Mouse (Mus musculus) midbrain, embryonic 16.5 days (tissue): Measurements from ENCODE around the gene Kcng4. TPM values are rescaled to one million over a fixed set of nuclear protein-coding genes. Genes with fewer than 3 reads are reported as not detected.

Experiments used
- ATAC-seq: fragments of 200-750 bp; cut with Nextera tagmentation; 2 replicates; pipeline ENCODE4 v1.8.0; 2017; ENCODE audit warnings: moderate TSS enrichment
- H3K27ac ChIP-seq: fragments of 300-500 bp; sonication (generic); 2 replicates; pipeline ENCODE4 v1.5.1; 2014; ENCODE audit warnings: mild to moderate bottlenecking, low read length, mixed read lengths
- H3K27me3 ChIP-seq: fragments of 300-500 bp; sonication (generic); 2 replicates; pipeline ENCODE4 v1.6.1; 2014; ENCODE audit warnings: low read depth, low read length, mixed read lengths; ENCODE audit not compliant: control insufficient read depth, insufficient read depth
- H3K36me3 ChIP-seq: fragments of 300-500 bp; sonication (generic); 2 replicates; pipeline ENCODE4 v1.6.1; 2014; ENCODE audit warnings: mild to moderate bottlenecking, low read length, moderate library complexity, mixed read lengths; ENCODE audit not compliant: control insufficient read depth, insufficient read depth
- H3K4me1 ChIP-seq: fragments of 300-500 bp; sonication (generic); 2 replicates; pipeline ENCODE4 v1.6.1; 2014; ENCODE audit warnings: mild to moderate bottlenecking, low read length, mixed read lengths; ENCODE audit not compliant: control insufficient read depth, insufficient read depth
- H3K4me2 ChIP-seq: fragments of 300-500 bp; sonication (generic); 2 replicates; pipeline ENCODE4 v1.6.1; 2014; ENCODE audit warnings: mild to moderate bottlenecking, low read length, mixed read lengths
- H3K4me3 ChIP-seq: fragments of 300-500 bp; sonication (generic); 2 replicates; pipeline ENCODE4 v1.5.1; 2014; ENCODE audit warnings: low read depth, mild to moderate bottlenecking, low read length, moderate library complexity, mixed read lengths
- H3K9ac ChIP-seq: fragments of 300-500 bp; sonication (generic); 2 replicates; pipeline ENCODE4 v1.6.1; 2014; ENCODE audit warnings: low read depth, low read length, mixed read lengths
- H3K9me3 ChIP-seq: fragments of 300-500 bp; sonication (generic); replicated peaks from 2 replicates; pipeline ENCODE4 v1.6.1; 2014; ENCODE audit warnings: mild to moderate bottlenecking, low read length, mixed read lengths; ENCODE audit not compliant: control insufficient read depth, poor library complexity, severe bottlenecking
- WGBS: fragments of 180-500 bp; shearing (Covaris S2); extraction: QIAGEN DNeasy Blood & Tissue Kit; methylation state at CpG from one replicate; pipeline ENCODE4 v1.1.7; 2014; 5-methylcytosine and 5-hydroxymethylcytosine counted together
- polyA plus RNA-seq: library from polyadenylated mRNA; unstranded; fragments of >200 nt; fragmentation: Nextera tagmentation; extraction: Ambion mirVana; gene quantifications from 2 replicates; pipeline ENCODE4 v1.2.1, GENCODE M21; 2015

Gene Kcng4
- polyA plus RNA-seq: 0.26 and 1.6 TPM in 2 replicates

GRCm38 (mm10) chr8:119635378-119635777 lies at the start of gene Kcng4:
Kcng4 (minus strand) TSS chr8:119635680.
- Histone ChIP-seq H3K4me1 (peaks cover 4% of the 10 kb centered on the region; the same call in 1 of the 2 replicates), H3K4me2 (no peak within 1 kb of the TSS), H3K27ac (no peak within 1 kb of the TSS), H3K36me3 (no peaks in the 10 kb centered on the region), H3K4me3 (no peak within 1 kb of the TSS), H3K27me3 (peaks cover 9% of the 10 kb centered on the region; the same call in 1 of the 2 replicates), H3K9me3 (no peaks in the 10 kb centered on the region), H3K9ac (no peak within 1 kb of the TSS)
- WGBS: 25% methylated on average over 6 of the region's 6 CpGs
- ATAC-seq: no peak

GRCm38 (mm10) chr8:119679184-119679583 lies 43.7 kb upstream of the Kcng4 start:
- Histone ChIP-seq H3K4me2 (no peak overlapping the region), H3K27ac (no peak overlapping the region), H3K4me1 (no peaks in the 10 kb centered on the region; the same call in 1 of the 2 replicates), H3K36me3 (no peaks in the 10 kb centered on the region), H3K4me3 (no peak overlapping the region), H3K9me3 (no peaks in the 10 kb centered on the region), H3K9ac (no peak overlapping the region), H3K27me3 (no peaks in the 10 kb centered on the region; the same call in 1 of the 2 replicates)
- 64% methylated on average over 14 of the region's 14 CpGs for WGBS
- no peak for ATAC-seq

DNA sequence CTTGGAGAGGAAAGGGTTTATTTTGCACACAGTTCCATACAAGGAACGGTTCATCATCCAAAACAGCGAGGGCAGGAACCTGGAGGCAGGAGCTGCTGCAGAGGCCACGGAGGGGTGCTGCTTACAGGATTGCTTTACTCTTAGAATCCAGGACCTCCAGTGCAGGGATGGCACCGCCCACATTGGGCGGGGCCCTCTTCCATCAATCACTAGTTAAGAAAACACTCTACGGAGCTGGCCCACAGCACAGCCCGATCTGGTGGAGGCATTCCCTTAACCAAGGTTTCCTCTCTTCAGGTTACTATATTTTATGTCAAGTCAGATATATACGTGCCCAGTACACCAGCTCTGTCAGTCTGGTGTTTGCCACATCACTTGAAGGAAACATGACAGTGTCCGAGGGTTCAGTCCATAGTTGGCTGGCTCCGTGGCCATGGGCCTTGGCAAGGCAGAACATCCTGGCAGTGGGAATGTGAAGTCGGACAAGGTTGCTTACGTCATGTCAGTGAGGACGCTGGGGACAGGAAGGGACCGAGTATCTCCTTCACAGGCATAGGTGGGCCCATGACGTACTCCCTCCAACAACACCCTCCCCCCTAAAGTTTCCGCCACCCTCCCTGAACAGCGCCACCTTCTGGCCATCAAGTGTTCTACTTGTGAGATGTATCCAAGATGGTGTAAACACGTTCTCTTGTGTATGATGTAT lies 42.8 kb upstream of the Kcng4 start:
- H3K4me3 ChIP-seq: no peak overlapping the region
- no peak overlapping the region for H3K27ac ChIP-seq
- ATAC-seq: no peak
- H3K9ac ChIP-seq: no peak overlapping the region
- no peaks in the 10 kb centered on the region; the same call in 1 of the 2 replicates for H3K4me1 ChIP-seq
- H3K36me3 ChIP-seq: no peaks in the 10 kb centered on the region
- no peaks in the 10 kb centered on the region for H3K9me3 ChIP-seq
- H3K4me2 ChIP-seq: peak overlapping the region; percentile 7; the same call in 1 of the 2 replicates
- no peaks in the 10 kb centered on the region; the same call in 1 of the 2 replicates for H3K27me3 ChIP-seq
- 14% methylated on average over 18 of the region's 18 CpGs for WGBS

DNA sequence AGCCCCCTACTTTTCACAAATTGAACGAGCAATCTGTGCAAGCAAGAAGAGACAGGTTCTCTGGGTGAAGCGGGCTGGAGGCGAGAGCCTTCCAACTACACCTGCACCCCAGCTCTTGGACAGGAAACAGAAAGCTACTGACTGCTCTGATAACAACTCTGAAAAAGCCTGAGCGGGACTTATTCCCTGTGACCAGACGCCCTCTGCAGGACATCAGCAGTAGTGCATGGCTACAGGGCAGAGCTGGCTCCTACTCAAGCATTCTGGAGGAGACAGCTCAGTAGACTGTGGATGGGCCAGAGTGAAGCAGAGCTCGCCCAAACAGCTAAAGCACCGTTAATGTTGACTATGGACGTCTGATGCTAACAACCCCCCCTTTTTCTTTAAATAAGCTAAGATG lies 40.9 kb upstream of the Kcng4 start:
- 20% methylated on average over 8 of the region's 8 CpGs for WGBS
- ATAC-seq: peak; percentile 47; the same call in 1 of the 2 replicates

GRCm38 (mm10) chr8:119675457-119675856 lies 40.0 kb upstream of the Kcng4 start:
- Histone ChIP-seq H3K27me3 (no peaks in the 10 kb centered on the region; the same call in 1 of the 2 replicates), H3K4me2 (no peak overlapping the region), H3K9me3 (no peaks in the 10 kb centered on the region), H3K36me3 (no peaks in the 10 kb centered on the region), H3K27ac (no peak overlapping the region), H3K9ac (0 out of 2 replicates have a peak overlapping the region, but pooled peaks have one; percentile 30), H3K4me1 (no peaks in the 10 kb centered on the region; the same call in 1 of the 2 replicates), H3K4me3 (no peak overlapping the region)
- peak; percentile 57 for ATAC-seq
- WGBS: 27% methylated on average over 5 of the region's 5 CpGs

More for the DNA sequence above, 40.9 kb upstream of the Kcng4 start:
- H3K36me3 ChIP-seq: no peaks in the 10 kb centered on the region
- no peaks in the 10 kb centered on the region for H3K9me3 ChIP-seq
- no peak overlapping the region for H3K9ac ChIP-seq
- no peak overlapping the region for H3K4me2 ChIP-seq
- H3K4me1 ChIP-seq: no peaks in the 10 kb centered on the region; the same call in 1 of the 2 replicates
- H3K27ac ChIP-seq: no peak overlapping the region
- no peaks in the 10 kb centered on the region; the same call in 1 of the 2 replicates for H3K27me3 ChIP-seq
- no peak overlapping the region for H3K4me3 ChIP-seq

GRCm38 (mm10) chr8:119673976-119674555 lies 38.6 kb upstream of the Kcng4 start:
- H3K9me3 ChIP-seq: no peaks in the 10 kb centered on the region
- no peak overlapping the region for H3K4me2 ChIP-seq
- H3K36me3 ChIP-seq: no peaks in the 10 kb centered on the region
- H3K27ac ChIP-seq: no peak overlapping the region
- no peaks in the 10 kb centered on the region; the same call in 1 of the 2 replicates for H3K4me1 ChIP-seq
- no peak for ATAC-seq
- 84% methylated on average over 10 of the region's 11 CpGs for WGBS
- H3K27me3 ChIP-seq: no peaks in the 10 kb centered on the region; the same call in 1 of the 2 replicates
- no peak overlapping the region for H3K9ac ChIP-seq
- no peak overlapping the region for H3K4me3 ChIP-seq

DNA sequence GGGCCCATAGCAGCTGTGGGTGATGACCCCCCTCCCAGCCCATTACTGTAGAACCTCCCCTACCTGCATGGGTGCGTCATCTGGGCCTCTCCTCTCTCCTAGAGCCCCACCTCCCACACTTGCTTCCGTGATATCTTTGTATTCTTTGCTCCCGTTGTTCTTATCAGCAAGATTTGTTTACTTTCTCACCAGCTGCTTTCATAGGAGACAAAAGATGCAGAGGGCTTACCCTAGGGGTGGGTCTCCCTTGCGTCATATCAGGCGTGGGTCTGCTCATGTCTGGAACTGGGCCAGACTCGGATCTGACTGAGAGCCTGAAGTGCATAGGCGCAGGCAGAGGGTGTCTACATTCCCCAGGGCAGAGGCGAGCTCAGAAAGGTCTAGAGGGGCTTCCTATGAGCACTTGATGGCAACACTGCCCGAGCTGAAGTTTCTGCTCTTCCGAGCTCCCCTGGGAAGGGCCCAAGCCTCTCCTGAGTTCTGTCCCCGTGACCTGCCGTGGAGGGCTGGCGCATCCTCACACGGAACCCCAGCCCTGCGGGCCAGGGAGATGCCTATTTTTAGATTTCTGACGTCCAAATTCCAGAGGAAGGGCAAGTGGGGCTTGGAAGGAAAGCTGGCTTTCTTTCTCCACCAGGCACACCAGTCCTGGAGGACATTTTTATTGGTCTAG lies 35.1 kb upstream of the Kcng4 start:
- ATAC-seq: no peak
- H3K4me3 ChIP-seq: no peak overlapping the region

DNA sequence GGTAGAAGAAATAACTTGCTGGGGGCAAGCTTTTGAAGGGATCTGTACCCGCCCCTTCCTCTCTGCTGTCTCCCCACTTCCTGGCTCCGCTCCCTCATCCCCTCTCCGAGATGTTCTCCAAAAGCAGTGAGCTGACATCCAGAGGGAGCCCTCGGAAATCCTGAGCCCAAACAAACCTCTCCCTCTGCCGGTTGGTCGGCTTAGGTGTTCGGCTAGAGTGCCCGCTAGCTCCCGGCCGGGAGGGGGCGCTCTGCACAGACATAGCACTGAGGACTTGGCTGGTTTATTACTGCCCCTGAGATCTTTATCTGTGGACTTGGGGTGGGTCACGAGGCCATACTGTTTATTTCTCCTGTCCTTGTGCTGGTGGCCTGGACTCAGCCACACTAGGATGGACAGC lies 33.8 kb upstream of the Kcng4 start:
- no peaks in the 10 kb centered on the region; the same call in 1 of the 2 replicates for H3K27me3 ChIP-seq
- no peak for ATAC-seq

More for the DNA sequence above, 35.1 kb upstream of the Kcng4 start:
- Histone ChIP-seq H3K4me1 (no peaks in the 10 kb centered on the region), H3K4me2 (no peak overlapping the region), H3K9ac (no peak overlapping the region), H3K9me3 (no peaks in the 10 kb centered on the region), H3K27me3 (no peaks in the 10 kb centered on the region; the same call in 1 of the 2 replicates), H3K27ac (no peak overlapping the region), H3K36me3 (no peaks in the 10 kb centered on the region)
- 69% methylated on average over 16 of the region's 16 CpGs for WGBS

More for the DNA sequence above, 33.8 kb upstream of the Kcng4 start:
- Histone ChIP-seq H3K4me1 (no peaks in the 10 kb centered on the region), H3K4me2 (no peak overlapping the region), H3K9ac (no peak overlapping the region), H3K9me3 (no peaks in the 10 kb centered on the region), H3K27ac (no peak overlapping the region), H3K4me3 (no peak overlapping the region), H3K36me3 (no peaks in the 10 kb centered on the region)
- WGBS: 57% methylated on average over 12 of the region's 12 CpGs
